Mouse (Mus musculus): ENCODE measurements around the gene Fkbp6. TPM values are rescaled to one million over a fixed set of nuclear protein-coding genes. Genes with fewer than 3 reads are reported as not detected.

Gene Fkbp6
- total and polyA plus RNA-seq, 2 experiments from 2014 or later: 0.36 to 0.49 TPM

DNA sequence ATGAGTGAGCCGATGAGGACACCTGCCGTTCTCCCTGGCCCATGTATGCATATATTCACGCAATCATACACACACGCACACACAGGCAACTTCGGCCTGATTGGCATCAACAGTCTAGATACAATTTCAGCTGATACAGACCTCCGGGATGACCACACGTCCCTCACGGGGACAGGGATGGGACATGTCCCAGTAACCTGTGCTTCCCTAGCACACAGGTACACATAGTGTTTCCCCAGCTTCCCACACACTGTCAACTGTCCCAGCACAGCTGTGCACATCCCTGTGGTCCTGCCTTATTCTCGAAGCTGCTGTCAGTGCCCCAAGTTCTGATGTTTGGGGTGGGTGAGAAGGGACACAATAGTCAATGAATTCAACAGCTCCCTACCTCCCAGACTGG lies 102.5 kb downstream of the Fkbp6 start:
- Histone ChIP-seq H3K27ac (ENCODE audit: low read depth, low read length) (no peak overlapping the region), H3K4me1 (ENCODE audit: insufficient read depth, low read length) (peaks cover 7% of the 10 kb centered on the region; the same call in 1 of the 2 replicates), H3K27me3 (ENCODE audit: insufficient read depth, low read length) (0 out of 2 replicates have a peak, but pooled peaks cover 8% of the 10 kb centered on the region), H3K4me3 (ENCODE audit: low read depth, low read length) (no peak overlapping the region), H3K36me3 (ENCODE audit: insufficient read depth, low read length) (peaks cover 23% of the 10 kb centered on the region), H3K9me3 (ENCODE audit: low read length) (no peaks in the 10 kb centered on the region), H3K4me2 (ENCODE audit: low read depth, low read length, poor library complexity, severe bottlenecking) (peak overlapping the region; percentile 19), H3K9ac (replicated peaks; ENCODE audit: low read length, poor library complexity, severe bottlenecking) (no peak overlapping the region)
- WGBS: 67% methylated on average over 9 of the region's 9 CpGs
- TF ChIP-seq CTCF (IDR thresholded peaks at IDR 0.05): no peak
- ATAC-seq (ENCODE audit: low FRiP score) (no peak), DNase-seq (ENCODE audit: low spot score) (no peak)

DNA sequence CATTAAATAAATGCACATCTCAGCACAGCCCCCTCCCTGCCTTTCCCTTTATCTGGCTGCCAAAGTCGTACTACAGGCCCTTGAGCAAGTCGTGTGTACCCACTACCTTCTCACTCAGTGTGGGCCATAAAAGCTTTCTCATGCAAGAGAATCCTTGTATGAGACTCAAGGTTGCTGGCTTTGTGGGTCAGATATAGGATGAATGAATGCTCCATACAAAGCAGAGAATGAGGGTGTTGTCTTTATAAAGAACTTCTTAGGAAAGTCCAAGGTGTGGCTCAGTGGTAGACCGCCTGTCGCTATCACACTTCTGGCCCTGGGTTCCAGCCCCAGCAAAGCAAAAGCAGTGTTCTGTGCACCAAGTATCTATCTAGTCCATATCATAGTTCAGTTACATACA lies 103.3 kb downstream of the Fkbp6 start:
- Histone ChIP-seq H3K27ac (ENCODE audit: low read depth, low read length) (no peak overlapping the region), H3K27me3 (ENCODE audit: insufficient read depth, low read length) (0 out of 2 replicates have a peak, but pooled peaks cover 8% of the 10 kb centered on the region), H3K36me3 (ENCODE audit: insufficient read depth, low read length) (peaks cover 31% of the 10 kb centered on the region), H3K4me3 (ENCODE audit: low read depth, low read length) (no peak overlapping the region), H3K4me2 (ENCODE audit: low read depth, low read length, poor library complexity, severe bottlenecking) (no peak overlapping the region), H3K9ac (replicated peaks; ENCODE audit: low read length, poor library complexity, severe bottlenecking) (no peak overlapping the region), H3K4me1 (ENCODE audit: insufficient read depth, low read length) (peaks cover 7% of the 10 kb centered on the region; the same call in 1 of the 2 replicates), H3K9me3 (ENCODE audit: low read length) (no peaks in the 10 kb centered on the region)
- ATAC-seq (ENCODE audit: low FRiP score) (no peak), DNase-seq (ENCODE audit: low spot score) (no peak)
- WGBS: 52% methylated on average over 4 of the region's 4 CpGs
- no peak for TF ChIP-seq CTCF (IDR thresholded peaks at IDR 0.05)

DNA sequence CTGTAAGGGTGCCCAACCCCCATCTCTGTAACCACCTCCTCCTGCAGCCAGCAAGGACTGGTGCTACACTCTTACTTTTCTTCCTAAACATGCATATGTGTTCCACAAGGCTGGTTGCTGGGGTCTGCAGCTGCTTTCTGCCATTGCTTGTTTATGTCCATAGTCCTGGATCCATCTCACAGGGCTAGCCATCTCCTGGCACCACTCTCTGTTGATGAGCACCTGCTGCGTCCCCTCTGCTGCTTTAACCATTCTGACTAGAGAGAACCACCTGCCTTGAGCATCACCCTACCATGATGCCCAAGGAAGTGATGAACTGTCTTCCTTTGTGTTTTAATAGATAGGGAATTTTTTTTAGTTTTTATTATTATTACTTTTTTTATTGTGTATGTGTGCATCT lies 106.7 kb downstream of the Fkbp6 start:
- Histone ChIP-seq H3K4me2 (ENCODE audit: low read depth, low read length, poor library complexity, severe bottlenecking) (no peak overlapping the region), H3K27me3 (ENCODE audit: insufficient read depth, low read length) (no peaks in the 10 kb centered on the region), H3K4me1 (ENCODE audit: insufficient read depth, low read length) (no peaks in the 10 kb centered on the region; the same call in 1 of the 2 replicates), H3K36me3 (ENCODE audit: insufficient read depth, low read length) (peaks cover 58% of the 10 kb centered on the region), H3K4me3 (ENCODE audit: low read depth, low read length) (no peak overlapping the region), H3K27ac (ENCODE audit: low read depth, low read length) (no peak overlapping the region), H3K9ac (replicated peaks; ENCODE audit: low read length, poor library complexity, severe bottlenecking) (no peak overlapping the region), H3K9me3 (ENCODE audit: low read length) (no peaks in the 10 kb centered on the region)
- DNase-seq (ENCODE audit: low spot score) (no peak), ATAC-seq (ENCODE audit: low FRiP score) (no peak)
- WGBS: 87% methylated on average over 1 of the region's 1 CpGs
- no peak for TF ChIP-seq CTCF (IDR thresholded peaks at IDR 0.05)

DNA sequence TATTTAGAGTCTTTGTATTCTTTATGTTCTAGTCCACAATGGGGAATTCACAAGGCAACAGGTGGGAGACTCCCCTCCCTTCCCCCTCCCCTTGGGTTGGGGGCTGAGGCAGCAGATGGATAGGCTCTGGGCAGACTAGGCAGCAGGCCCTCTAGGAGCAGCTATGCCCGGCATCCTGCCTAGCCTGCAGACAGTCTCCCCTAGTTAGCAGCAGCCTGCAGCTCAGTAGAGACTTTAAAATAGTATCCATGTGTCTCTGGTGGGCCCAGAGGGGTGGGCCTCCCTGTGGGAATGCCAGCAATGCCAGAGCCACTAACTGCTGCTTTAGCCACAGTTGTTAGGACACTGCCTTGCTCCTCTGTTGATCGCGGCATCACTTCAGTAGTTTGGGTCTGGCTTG lies 107.2 kb downstream of the Fkbp6 start:
- no peak for DNase-seq (ENCODE audit: low spot score)
- no peak for TF ChIP-seq CTCF (IDR thresholded peaks at IDR 0.05)
- H3K9me3 ChIP-seq (ENCODE audit: low read length): no peaks in the 10 kb centered on the region
- H3K27ac ChIP-seq (ENCODE audit: low read depth, low read length): no peak overlapping the region
- 86% methylated on average over 3 of the region's 3 CpGs for WGBS
- no peak for ATAC-seq (ENCODE audit: low FRiP score)
- no peaks in the 10 kb centered on the region for H3K27me3 ChIP-seq (ENCODE audit: insufficient read depth, low read length)
- no peak overlapping the region for H3K4me2 ChIP-seq (ENCODE audit: low read depth, low read length, poor library complexity, severe bottlenecking)
- H3K9ac ChIP-seq (replicated peaks; ENCODE audit: low read length, poor library complexity, severe bottlenecking): no peak overlapping the region
- no peaks in the 10 kb centered on the region; the same call in 1 of the 2 replicates for H3K4me1 ChIP-seq (ENCODE audit: insufficient read depth, low read length)
- H3K36me3 ChIP-seq (ENCODE audit: insufficient read depth, low read length): peaks cover 64% of the 10 kb centered on the region
- H3K4me3 ChIP-seq (ENCODE audit: low read depth, low read length): no peak overlapping the region

DNA sequence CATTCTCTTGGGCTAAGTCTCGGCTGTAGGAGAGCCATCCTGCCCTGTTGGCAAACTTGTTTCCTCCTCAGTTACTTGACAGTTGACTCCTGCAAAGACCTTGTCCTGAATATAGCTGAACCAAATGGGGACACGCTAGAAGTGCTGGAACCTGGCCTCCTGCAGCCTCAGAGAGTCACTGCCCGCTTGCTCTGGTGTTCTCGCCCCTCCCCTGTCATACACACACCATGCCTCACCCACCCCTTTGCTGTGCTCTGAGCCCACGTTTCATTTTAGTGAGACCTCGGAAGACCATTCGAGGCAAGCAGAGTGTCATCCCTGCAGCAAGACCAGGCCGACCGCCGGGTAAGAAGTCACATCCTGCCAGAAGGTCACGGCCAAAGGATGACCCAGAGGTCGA lies 107.7 kb downstream of the Fkbp6 start:
- Histone ChIP-seq H3K27ac (ENCODE audit: low read depth, low read length) (no peak overlapping the region), H3K9ac (replicated peaks; ENCODE audit: low read length, poor library complexity, severe bottlenecking) (no peak overlapping the region), H3K4me2 (ENCODE audit: low read depth, low read length, poor library complexity, severe bottlenecking) (no peak overlapping the region), H3K9me3 (ENCODE audit: low read length) (no peaks in the 10 kb centered on the region), H3K27me3 (ENCODE audit: insufficient read depth, low read length) (no peaks in the 10 kb centered on the region), H3K4me3 (ENCODE audit: low read depth, low read length) (no peak overlapping the region), H3K4me1 (ENCODE audit: insufficient read depth, low read length) (no peaks in the 10 kb centered on the region), H3K36me3 (ENCODE audit: insufficient read depth, low read length) (peaks cover 68% of the 10 kb centered on the region)
- DNase-seq (ENCODE audit: low spot score) (no peak), ATAC-seq (ENCODE audit: low FRiP score) (no peak)
- WGBS: 83% methylated on average over 12 of the region's 12 CpGs
- no peak for TF ChIP-seq CTCF (IDR thresholded peaks at IDR 0.05)

Small RNAs within 50 kb of the gene (microRNA-seq; reads per million reads assigned to microRNA genes)
- 1.7 reads per million for gene Mir7033 (ENCODE audit: borderline number of aligned reads)

Other genes starting within 250 kb of the Fkbp6 start
- 28.6 and 62.9 TPM in 2 replicates for gene Tbl2, start 200.4 kb downstream of the Fkbp6 start, total RNA-seq (2014; rRNA removed)
- 8.9 and 10.0 TPM in 2 replicates for gene Tbl2, start 200.4 kb downstream of the Fkbp6 start, polyA plus RNA-seq (2015; fragmentation: Nextera tagmentation; extraction: Ambion mirVana)
- gene Bcl7b, start 181.8 kb downstream of the Fkbp6 start, total RNA-seq (2014; rRNA removed): 20.0 and 33.2 TPM in 2 replicates
- gene Bcl7b, start 181.8 kb downstream of the Fkbp6 start, polyA plus RNA-seq (2015; fragmentation: Nextera tagmentation; extraction: Ambion mirVana): 39.2 and 39.7 TPM in 2 replicates
- gene Baz1b, start 162.8 kb downstream of the Fkbp6 start, total RNA-seq (2014; rRNA removed): 33.4 and 41.3 TPM in 2 replicates
- gene Baz1b, start 162.8 kb downstream of the Fkbp6 start, polyA plus RNA-seq (2015; fragmentation: Nextera tagmentation; extraction: Ambion mirVana): 10.9 and 12.5 TPM in 2 replicates
- gene Fzd9, start 98.8 kb downstream of the Fkbp6 start, total RNA-seq (2014; rRNA removed): 25.9 and 38.7 TPM in 2 replicates
- gene Fzd9, start 98.8 kb downstream of the Fkbp6 start, polyA plus RNA-seq (2015; fragmentation: Nextera tagmentation; extraction: Ambion mirVana): 14.6 and 14.9 TPM in 2 replicates
- gene Trim50, start 3.3 kb upstream of the Fkbp6 start, total RNA-seq (2014; rRNA removed): not detected in 2 replicates
- gene Trim50, start 3.3 kb upstream of the Fkbp6 start, polyA plus RNA-seq (2015; fragmentation: Nextera tagmentation; extraction: Ambion mirVana): not detected in 2 replicates
- gene Nsun5, start 19.9 kb upstream of the Fkbp6 start, total RNA-seq (2014; rRNA removed): 24.5 and 24.8 TPM in 2 replicates
- gene Nsun5, start 19.9 kb upstream of the Fkbp6 start, polyA plus RNA-seq (2015; fragmentation: Nextera tagmentation; extraction: Ambion mirVana): 16.8 and 19.0 TPM in 2 replicates
- 12.4 and 12.8 TPM in 2 replicates for gene Pom121, start 44.5 kb upstream of the Fkbp6 start, total RNA-seq (2014; rRNA removed)
- 6.7 and 8.5 TPM in 2 replicates for gene Pom121, start 44.5 kb upstream of the Fkbp6 start, polyA plus RNA-seq (2015; fragmentation: Nextera tagmentation; extraction: Ambion mirVana)
- 122 and 126 TPM in 2 replicates for gene Hip1, start 195.1 kb upstream of the Fkbp6 start, total RNA-seq (2014; rRNA removed)
- gene Hip1, start 195.1 kb upstream of the Fkbp6 start, polyA plus RNA-seq (2015; fragmentation: Nextera tagmentation; extraction: Ambion mirVana): 24.9 and 28.3 TPM in 2 replicates
- not detected in 2 replicates for gene Ccl26, start 213.5 kb upstream of the Fkbp6 start, total RNA-seq (2014; rRNA removed)
- not detected in 2 replicates for gene Ccl26, start 213.5 kb upstream of the Fkbp6 start, polyA plus RNA-seq (2015; fragmentation: Nextera tagmentation; extraction: Ambion mirVana)
- gene Ccl24, start 223.0 kb upstream of the Fkbp6 start, total RNA-seq (2014; rRNA removed): 0.66 and 2.2 TPM in 2 replicates
- gene Ccl24, start 223.0 kb upstream of the Fkbp6 start, polyA plus RNA-seq (2015; fragmentation: Nextera tagmentation; extraction: Ambion mirVana): 1.9 and 2.4 TPM in 2 replicates

All from midbrain, postnatal 0 days (tissue).